Mouse (Mus musculus) left cerebral cortex, postnatal 14 days (tissue): ENCODE measurements around the gene Olfr1448. TPM values are rescaled to one million over a fixed set of nuclear protein-coding genes. Genes with fewer than 3 reads are reported as not detected.
"Not testable (repeated sequence)": the region's sequence is repeated elsewhere in the genome, so short reads cannot be mapped to it uniquely, and the experiment has no call there.

ENCODE experiments used
- DNase-seq, 2 experiments: peaks; one replicate each; pipeline ENCODE4 v3.0.0; 2021 to 2022; ENCODE audit warnings: low spot score in 2 of 2, mixed read lengths in 1 of 2
- intact Hi-C: fragments of 180-260 bp; cut with DNase I; formaldehyde crosslinking; loops from one replicate; pipeline ENCODE4 v1.15.1; 2025
- long read RNA-seq, 2 experiments: library from polyadenylated mRNA; stranded (forward); transcript quantifications; one replicate each; pipeline ENCODE4 v2.0.0; 2021
- total RNA-seq, 2 experiments: library from RNA; stranded (reverse); gene quantifications; 2 replicates each; pipeline ENCODE4 v1.2.3; 2021

Gene Olfr1448
- not detected for total RNA-seq
- long read RNA-seq, experiment 1: 0 reads
- long read RNA-seq, experiment 2: 0 reads

GRCm38 (mm10) chr19:12924319-12924718 is at the start of gene Olfr1448:
Gene Olfr1448, minus strand, starts transcription at chr19:12924419.
- DNase-seq: no peak
- intact Hi-C loops: no loop called here

DNA sequence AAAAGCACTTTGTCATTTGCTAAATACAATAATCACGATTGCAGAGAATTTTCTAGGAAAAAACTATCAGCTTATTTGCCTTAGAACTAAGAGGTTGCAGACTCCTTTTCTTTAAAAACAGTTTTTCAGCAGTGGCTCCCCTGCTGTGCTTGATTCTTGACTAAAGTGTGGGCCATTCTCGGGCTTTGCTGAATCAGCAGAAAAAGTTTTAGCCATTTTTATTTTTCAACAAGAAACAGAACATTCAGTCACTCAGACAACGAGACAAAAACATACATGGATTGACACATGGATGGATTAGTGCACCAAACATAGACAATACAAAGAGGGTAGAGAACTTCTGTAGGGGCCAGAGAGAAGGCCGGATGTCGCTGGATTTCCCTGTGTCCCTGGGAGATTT is 45.9 kb upstream of the Olfr1448 start:
- DNase-seq, intact Hi-C loops: not testable (repeated sequence)

DNA sequence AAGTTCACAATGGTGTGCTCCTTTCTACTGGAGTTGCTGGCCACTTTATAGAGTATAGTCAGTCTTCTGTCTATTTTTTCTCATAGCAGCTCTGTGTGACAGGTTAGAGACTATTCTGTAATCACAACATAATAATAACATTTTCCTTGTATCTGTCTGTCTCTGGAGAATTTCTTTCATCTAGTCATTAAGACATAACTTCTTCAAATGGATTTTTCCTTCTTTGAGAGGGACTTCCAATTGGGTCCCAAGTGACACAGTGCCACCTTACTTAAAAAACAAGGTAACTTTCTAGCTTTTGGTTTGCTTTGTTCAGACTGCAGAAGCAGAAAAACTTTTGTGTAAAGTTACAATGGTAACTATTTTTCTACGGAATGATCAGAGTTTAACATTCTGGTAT is 25.7 kb upstream of the Olfr1448 start, which contains the start of gene Olfr1450:
Olfr1450 (plus strand) TSS at position 301 of the 400 bp plus-strand sequence.
- DNase-seq: no peak
- intact Hi-C loops: no loop called here

DNA sequence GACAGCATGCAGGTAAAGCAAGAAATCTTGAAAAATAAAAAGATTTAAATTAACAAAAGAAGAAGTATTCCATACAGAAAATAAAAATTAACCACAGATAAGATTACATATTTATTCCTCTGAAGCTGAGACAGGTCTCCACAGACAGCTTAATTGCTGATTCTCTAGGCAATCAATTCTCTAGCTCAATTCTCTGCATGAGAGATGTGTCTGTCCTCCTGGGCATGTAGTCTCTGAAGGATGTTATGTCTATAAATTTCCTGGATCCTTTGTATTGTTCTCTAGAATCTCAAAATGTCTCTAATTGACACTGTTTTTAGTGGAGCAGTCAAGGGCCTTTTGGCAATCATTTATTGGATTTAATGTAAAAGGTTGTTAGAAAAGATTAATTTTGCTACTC is 6.3 kb upstream of the Olfr1448 start, which contains the start of gene Olfr1449:
Olfr1449 (plus strand) TSS at position 301 of the 400 bp plus-strand sequence.
- intact Hi-C loops: no loop called here
- DNase-seq: no peak

- intact Hi-C loops: no loop called here
- DNase-seq: no peak
Observed at GRCm38 (mm10) chr19:12903643-12904042, 20.6 kb downstream of the Olfr1448 start, which contains the start of gene Olfr1447. Gene Olfr1447, minus strand, starts transcription at chr19:12903743.

DNA sequence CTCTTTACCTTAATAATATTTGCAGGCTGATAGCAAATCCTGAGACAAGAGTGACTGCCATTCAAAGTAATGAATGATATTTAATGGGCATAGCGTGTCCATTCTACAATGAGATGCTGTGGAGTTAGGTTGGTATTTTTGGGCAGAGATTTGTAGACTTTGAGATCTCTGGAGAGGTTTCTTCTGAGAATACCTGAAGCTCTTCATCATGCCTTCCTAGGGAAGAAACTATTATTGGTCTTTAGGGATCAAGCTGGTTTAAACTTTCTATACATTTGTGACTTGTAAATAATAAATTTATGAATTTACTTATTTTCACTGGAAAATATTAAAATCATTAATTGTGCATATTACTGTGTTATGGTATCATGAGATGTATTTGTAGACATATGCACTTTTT is 30.8 kb downstream of the Olfr1448 start, which contains the start of gene Olfr1446:
Olfr1446 (minus strand) TSS at position 101 of the 400 bp plus-strand sequence.
- no peak for DNase-seq
- intact Hi-C loops: no loop called here

DNA sequence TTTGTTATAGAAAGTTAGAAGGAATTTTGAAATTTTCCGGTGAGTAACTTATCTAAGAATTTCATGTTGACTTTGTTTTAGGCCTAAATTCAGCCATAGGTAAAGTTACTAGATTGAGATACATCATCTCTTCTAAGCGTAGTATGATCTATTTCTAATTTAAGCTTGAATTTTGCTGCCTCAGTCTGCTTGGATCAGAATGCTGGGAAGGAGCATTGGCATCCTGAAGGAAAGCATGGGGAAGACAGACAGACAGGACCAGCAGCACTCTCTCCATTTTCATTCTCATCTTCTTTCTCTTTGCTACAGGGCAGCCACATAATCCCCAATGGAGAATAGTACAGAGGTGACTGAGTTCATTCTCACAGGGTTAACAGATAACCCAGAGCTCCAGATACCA is 40.7 kb downstream of the Olfr1448 start, which contains the start of gene Olfr1445:
Olfr1445 (plus strand) TSS at position 301 of the 400 bp plus-strand sequence.
- no peak for DNase-seq
- intact Hi-C loops: no loop called here

Other genes with a start within 250 kb of the Olfr1448 start
- gene Olfr1443, start 246.3 kb downstream of the Olfr1448 start, total RNA-seq: not detected
- gene Keg1, start 228.6 kb downstream of the Olfr1448 start, total RNA-seq: not detected
- 1 to 10 TPM; 2.2 to 2.9 TPM for gene Cntf, start 158.8 kb downstream of the Olfr1448 start, total RNA-seq
- gene Zfp91, start 128.3 kb downstream of the Olfr1448 start, total RNA-seq: 10 to 100 TPM; 81.8 to 86.6 TPM
- gene Lpxn, start 128.2 kb downstream of the Olfr1448 start, total RNA-seq: 1 to 10 TPM; 1.2 to 2.1 TPM
- gene Gm5244, start 77.7 kb downstream of the Olfr1448 start, total RNA-seq: not detected
- not detected for gene Olfr1444, start 67.1 kb downstream of the Olfr1448 start, total RNA-seq
- gene Olfr1445, start 40.6 kb downstream of the Olfr1448 start, total RNA-seq: not detected
- gene Olfr1446, start 30.9 kb downstream of the Olfr1448 start, total RNA-seq: not detected
- gene Olfr1447, start 20.7 kb downstream of the Olfr1448 start, total RNA-seq: not detected
- gene Olfr1449, start 6.4 kb upstream of the Olfr1448 start, total RNA-seq: not detected
- gene Olfr1450, start 25.8 kb upstream of the Olfr1448 start, total RNA-seq: not detected
- gene Olfr1451, start 70.6 kb upstream of the Olfr1448 start, total RNA-seq: not detected
- gene Olfr1453, start 103.9 kb upstream of the Olfr1448 start, total RNA-seq: not detected
- not detected for gene Olfr1454, start 136.2 kb upstream of the Olfr1448 start, total RNA-seq
- not detected for gene Olfr1457, start 173.5 kb upstream of the Olfr1448 start, total RNA-seq
- not detected for gene Olfr1458, start 182.4 kb upstream of the Olfr1448 start, total RNA-seq
- under 1 TPM; 0.07 to 0.17 TPM for gene Olfr1459, start 225.1 kb upstream of the Olfr1448 start, total RNA-seq
- not detected for gene Olfr1461, start 238.6 kb upstream of the Olfr1448 start, total RNA-seq